Mouse (Mus musculus) midbrain, postnatal 0 days (tissue): ENCODE data around the gene Ofcc1. TPM values are rescaled to one million over a fixed set of nuclear protein-coding genes. Genes with fewer than 3 reads are reported as not detected.

Source experiments
- ATAC-seq: fragments of 200-750 bp; cut with Nextera tagmentation; 2 replicates; pipeline ENCODE4 v1.8.0; 2017; ENCODE audit warnings: moderate number of reproducible peaks, mild to moderate bottlenecking, moderate TSS enrichment, moderate library complexity; ENCODE audit not compliant: low FRiP score
- DNase-seq: peaks from one replicate; pipeline ENCODE4 v3.0.0-alpha.2; 2015; ENCODE audit warnings: low spot score
- H3K27ac ChIP-seq: fragments of 300-500 bp; sonication (generic); 2 replicates; pipeline ENCODE4 v1.5.1; 2014; ENCODE audit warnings: low read depth, mild to moderate bottlenecking, low read length, mixed read lengths
- H3K27me3 ChIP-seq: fragments of 300-500 bp; sonication (generic); 2 replicates; pipeline ENCODE4 v1.6.1; 2014; ENCODE audit warnings: low read length, control low read depth, mixed read lengths; ENCODE audit not compliant: insufficient read depth
- H3K36me3 ChIP-seq: fragments of 300-500 bp; sonication (generic); 2 replicates; pipeline ENCODE4 v1.6.1; 2014; ENCODE audit warnings: low read length, control low read depth, mixed read lengths; ENCODE audit not compliant: insufficient read depth
- H3K4me1 ChIP-seq: fragments of 300-500 bp; sonication (generic); 2 replicates; pipeline ENCODE4 v1.6.1; 2014; ENCODE audit warnings: mild to moderate bottlenecking, control low read depth, antibody characterized with exemption, low read length, mixed read lengths; ENCODE audit not compliant: insufficient read depth
- H3K4me2 ChIP-seq: fragments of 300-500 bp; sonication (generic); 2 replicates; pipeline ENCODE4 v1.6.1; 2014; ENCODE audit warnings: low read depth, mild to moderate bottlenecking, low read length, mixed read lengths; ENCODE audit not compliant: poor library complexity, severe bottlenecking
- H3K4me3 ChIP-seq: fragments of 300-500 bp; sonication (generic); 2 replicates; pipeline ENCODE4 v1.5.1; 2014; ENCODE audit warnings: low read depth, mild to moderate bottlenecking, low read length, moderate library complexity
- H3K9ac ChIP-seq: fragments of 300-500 bp; sonication (generic); replicated peaks from 2 replicates; pipeline ENCODE4 v1.6.1; 2014; ENCODE audit warnings: mild to moderate bottlenecking, low read length, moderate library complexity, mixed read lengths; ENCODE audit not compliant: poor library complexity, severe bottlenecking
- H3K9me3 ChIP-seq: fragments of 300-500 bp; sonication (generic); 2 replicates; pipeline ENCODE4 v1.6.1; 2016; ENCODE audit warnings: low read length, control low read depth
- CTCF ChIP-seq: IDR thresholded peaks from 2 replicates; pipeline ENCODE4 v1.5.1; 2016; ENCODE audit warnings: antibody characterized with exemption, mild to moderate bottlenecking
- WGBS: fragments of 180-500 bp; shearing (Covaris S2); extraction: QIAGEN DNeasy Blood & Tissue Kit; methylation state at CpG from one replicate; pipeline ENCODE4 v1.1.7; 2014; 5-methylcytosine and 5-hydroxymethylcytosine counted together
- polyA plus RNA-seq: library from polyadenylated mRNA; unstranded; fragments of >200 nt; fragmentation: Nextera tagmentation; extraction: Ambion mirVana; gene quantifications from 2 replicates; pipeline ENCODE4 v1.2.1, GENCODE M21; 2015
- total RNA-seq: library from RNA; depleted of rRNA; stranded (reverse); fragments of >200 nt; gene quantifications from 2 replicates; pipeline ENCODE4 v1.2.3, GENCODE M21; 2014; rRNA removed

Ofcc1 gene
- total RNA-seq (not detected in 2 replicates), polyA plus RNA-seq (0.05 TPM in 1 of 2 replicates, not detected in the other)

GRCm38 (mm10) chr13:40361288-40361687 lies at the start of gene Ofcc1:
TSS of gene Ofcc1 (minus strand) at chr13:40361450.
- Histone ChIP-seq H3K36me3 (no peaks in the 10 kb centered on the region), H3K4me1 (no peaks in the 10 kb centered on the region), H3K27ac (no peak within 1 kb of the TSS), H3K4me2 (no peak within 1 kb of the TSS), H3K4me3 (no peak within 1 kb of the TSS), H3K9ac (no peak within 1 kb of the TSS), H3K27me3 (no peaks in the 10 kb centered on the region), H3K9me3 (no peaks in the 10 kb centered on the region)
- DNase-seq (peak; percentile 36), ATAC-seq (no peak)
- 62% methylated on average over 3 of the region's 3 CpGs for WGBS
- TF ChIP-seq CTCF = no peak

DNA sequence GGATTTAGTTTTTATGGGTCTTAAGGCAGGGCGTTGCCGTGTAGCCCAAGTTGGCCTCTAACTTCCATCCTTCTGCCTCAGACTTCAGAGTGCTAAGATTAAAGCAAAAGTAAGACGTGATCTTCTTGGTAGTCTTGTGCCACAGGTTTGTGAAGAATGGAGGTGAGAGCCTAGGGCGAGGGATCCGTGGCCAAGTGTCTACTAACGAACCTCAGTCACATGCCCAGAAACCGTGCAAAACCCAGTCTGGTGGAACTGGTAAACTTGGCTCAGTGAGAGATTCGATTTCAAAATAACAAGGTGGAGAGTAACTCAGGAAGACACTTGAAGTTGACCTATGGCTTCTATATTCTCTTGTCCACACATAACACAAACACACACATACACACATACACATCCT lies 28.9 kb upstream of the Ofcc1 start:
- DNase-seq (no peak), ATAC-seq (no peak)
- Histone ChIP-seq H3K9me3 (no peaks in the 10 kb centered on the region), H3K36me3 (no peaks in the 10 kb centered on the region), H3K4me2 (no peak overlapping the region), H3K4me3 (no peak overlapping the region), H3K4me1 (no peaks in the 10 kb centered on the region), H3K27ac (no peak overlapping the region), H3K27me3 (no peaks in the 10 kb centered on the region), H3K9ac (no peak overlapping the region)
- 96% methylated on average over 8 of the region's 8 CpGs for WGBS
- no peak for TF ChIP-seq CTCF

GRCm38 (mm10) chr13:40387446-40387845 lies 26.2 kb upstream of the Ofcc1 start:
- Histone ChIP-seq H3K27me3 (no peaks in the 10 kb centered on the region), H3K4me2 (no peak overlapping the region), H3K36me3 (no peaks in the 10 kb centered on the region), H3K4me1 (no peaks in the 10 kb centered on the region), H3K9me3 (no peaks in the 10 kb centered on the region), H3K27ac (no peak overlapping the region), H3K4me3 (no peak overlapping the region), H3K9ac (no peak overlapping the region)
- DNase-seq = no peak
- WGBS = 67% methylated on average over 4 of the region's 4 CpGs
- TF ChIP-seq CTCF = no peak
- no peak for ATAC-seq

GRCm38 (mm10) chr13:40384962-40385361 lies 23.7 kb upstream of the Ofcc1 start:
- Histone ChIP-seq H3K9ac (no peak overlapping the region), H3K4me2 (no peak overlapping the region), H3K4me3 (no peak overlapping the region), H3K36me3 (no peaks in the 10 kb centered on the region), H3K27me3 (no peaks in the 10 kb centered on the region), H3K9me3 (no peaks in the 10 kb centered on the region), H3K4me1 (no peaks in the 10 kb centered on the region), H3K27ac (no peak overlapping the region)
- DNase-seq = no peak
- no peak for ATAC-seq
- WGBS = 80% methylated on average over 4 of the region's 4 CpGs
- TF ChIP-seq CTCF = no peak

- Histone ChIP-seq H3K4me3 (no peak overlapping the region), H3K9ac (no peak overlapping the region), H3K9me3 (no peaks in the 10 kb centered on the region), H3K4me1 (no peaks in the 10 kb centered on the region), H3K27me3 (no peaks in the 10 kb centered on the region), H3K27ac (no peak overlapping the region), H3K4me2 (no peak overlapping the region), H3K36me3 (no peaks in the 10 kb centered on the region)
- no peak for DNase-seq
- ATAC-seq = no peak
- WGBS = 76% methylated on average over 5 of the region's 5 CpGs
- TF ChIP-seq CTCF = no peak
Measured at GRCm38 (mm10) chr13:40376773-40377172, 15.5 kb upstream of the Ofcc1 start.

GRCm38 (mm10) chr13:40366762-40367161 lies 5.5 kb upstream of the Ofcc1 start:
- H3K4me3 ChIP-seq = no peak overlapping the region
- no peak overlapping the region for H3K9ac ChIP-seq
- no peaks in the 10 kb centered on the region for H3K4me1 ChIP-seq
- WGBS = 91% methylated on average over 11 of the region's 11 CpGs
- no peak overlapping the region for H3K4me2 ChIP-seq
- no peaks in the 10 kb centered on the region for H3K36me3 ChIP-seq
- H3K9me3 ChIP-seq = no peaks in the 10 kb centered on the region
- no peak overlapping the region for H3K27ac ChIP-seq
- TF ChIP-seq CTCF = no peak
- ATAC-seq = no peak
- no peak for DNase-seq
- H3K27me3 ChIP-seq = no peaks in the 10 kb centered on the region
